Mouse (Mus musculus) granulocyte monocyte progenitor cell, adult 5-6 weeks (primary cell): Measurements from ENCODE around the gene Slc25a18. TPM values are rescaled to one million over a fixed set of nuclear protein-coding genes. Genes with fewer than 3 reads are reported as not detected.

Source experiments
- ATAC-seq: replicated peaks from 2 replicates; pipeline ENCODE4 v1.8.0; 2016; ENCODE audit warnings: mild to moderate bottlenecking, moderate TSS enrichment, inconsistent platforms; ENCODE audit not compliant: poor library complexity, severe bottlenecking
- total RNA-seq, 2 experiments: library from RNA; stranded (forward) in 1 of 2; stranded (reverse) in 1 of 2; fragments of 200-712, 200-1000 nt in 1 of 2; fragments of >200 nt in 1 of 2; fragmentation: Nextera tagmentation in 1 of 2; gene quantifications; 2 replicates each; pipeline ENCODE4 v1.2.3; 2014 to 2017

Gene Slc25a18
- total RNA-seq (2014; fragmentation: Nextera tagmentation) (not detected in 2 replicates), total RNA-seq (2017) (not detected in 2 replicates)

- no peak for ATAC-seq
Observed at GRCm38 (mm10) chr6:120773149-120773628, at the start of gene Slc25a18. Slc25a18 (plus strand) TSS chr6:120773578.

- no peak for ATAC-seq
Observed at GRCm38 (mm10) chr6:120725986-120726385, 47.4 kb upstream of the Slc25a18 start.

- no peak for ATAC-seq
Observed at GRCm38 (mm10) chr6:120736011-120736410, 37.4 kb upstream of the Slc25a18 start.

- peak; percentile 93 for ATAC-seq
Observed at GRCm38 (mm10) chr6:120736566-120736965, 36.8 kb upstream of the Slc25a18 start.

GRCm38 (mm10) chr6:120743130-120743529 is 30.2 kb upstream of the Slc25a18 start:
- no peak for ATAC-seq

GRCm38 (mm10) chr6:120744266-120744665 is 29.1 kb upstream of the Slc25a18 start:
- ATAC-seq, result no peak

GRCm38 (mm10) chr6:120746416-120746815 is 27.0 kb upstream of the Slc25a18 start:
- no peak for ATAC-seq

- no peak for ATAC-seq
Observed at GRCm38 (mm10) chr6:120761151-120761550, 12.2 kb upstream of the Slc25a18 start.

GRCm38 (mm10) chr6:120769972-120770371 is 3.4 kb upstream of the Slc25a18 start:
- ATAC-seq, result no peak

- ATAC-seq, result no peak
Observed at GRCm38 (mm10) chr6:120771366-120771765, 2.0 kb upstream of the Slc25a18 start.

GRCm38 (mm10) chr6:120772025-120772424 is 1.4 kb upstream of the Slc25a18 start:
- peak; percentile 37 for ATAC-seq

GRCm38 (mm10) chr6:120773763-120774162 is 385 bp downstream of the Slc25a18 start:
- ATAC-seq, result no peak

- no peak for ATAC-seq
Observed at GRCm38 (mm10) chr6:120776286-120776685, 2.9 kb downstream of the Slc25a18 start.

GRCm38 (mm10) chr6:120777533-120777932 is 4.2 kb downstream of the Slc25a18 start:
- ATAC-seq, result no peak

- ATAC-seq, result no peak
Observed at GRCm38 (mm10) chr6:120778226-120778625, 4.8 kb downstream of the Slc25a18 start.

- peak; percentile 26; the same call in 1 of the 2 replicates for ATAC-seq
Observed at GRCm38 (mm10) chr6:120782948-120783347, 9.6 kb downstream of the Slc25a18 start.

GRCm38 (mm10) chr6:120784351-120784750 is 11.0 kb downstream of the Slc25a18 start:
- no peak for ATAC-seq

- peak; percentile 80 for ATAC-seq
Observed at GRCm38 (mm10) chr6:120788068-120788607, 14.8 kb downstream of the Slc25a18 start.

GRCm38 (mm10) chr6:120788904-120789303 is 15.5 kb downstream of the Slc25a18 start:
- ATAC-seq, result no peak

- ATAC-seq, result no peak
Observed at GRCm38 (mm10) chr6:120790153-120790552, 16.8 kb downstream of the Slc25a18 start.

- no peak for ATAC-seq
Observed at GRCm38 (mm10) chr6:120790717-120791116, 17.3 kb downstream of the Slc25a18 start.

- no peak for ATAC-seq
Observed at GRCm38 (mm10) chr6:120792947-120793346, 19.6 kb downstream of the Slc25a18 start.
